Mouse (Mus musculus) myocyte (in vitro differentiated cells): Measurements from ENCODE around the gene Tenm4.

Source experiments
- CEBPB ChIP-seq: IDR thresholded peaks from 2 replicates; pipeline ENCODE4 v1.6.1; 2011; ENCODE audit warnings: mild to moderate bottlenecking, moderate library complexity; ENCODE audit not compliant: poor library complexity, insufficient read depth, severe bottlenecking
- MYOG ChIP-seq, 3 experiments: IDR thresholded peaks; one replicate each; pipeline ENCODE4 v1.6.1; 2011; ENCODE audit warnings: control low read depth in 2 of 3, low read depth in 2 of 3, mild to moderate bottlenecking in 2 of 3; ENCODE audit not compliant: insufficient read length in 2 of 3, control insufficient read depth in 1 of 3, insufficient read depth in 1 of 3
- POLR2A ChIP-seq: IDR thresholded peaks from one replicate; pipeline ENCODE4 v1.6.1; 2011; ENCODE audit warnings: low read depth, mild to moderate bottlenecking, control low read depth, moderate library complexity; ENCODE audit not compliant: insufficient read length
- POLR2AphosphoS2 ChIP-seq: IDR thresholded peaks from one replicate; pipeline ENCODE4 v1.6.1; 2011; ENCODE audit warnings: low read depth, control low read depth; ENCODE audit not compliant: insufficient read length
- SRF ChIP-seq: IDR thresholded peaks from one replicate; pipeline ENCODE4 v1.6.1; 2011; ENCODE audit warnings: low read depth; ENCODE audit not compliant: control insufficient read depth, insufficient read length
- TCF12 ChIP-seq: IDR thresholded peaks from one replicate; pipeline ENCODE4 v1.6.1; 2011; ENCODE audit warnings: mild to moderate bottlenecking, control low read depth; ENCODE audit not compliant: poor library complexity, insufficient read depth, severe bottlenecking
- TCF3 ChIP-seq: IDR thresholded peaks from one replicate; pipeline ENCODE4 v1.6.1; 2011; ENCODE audit warnings: low read depth, control low read depth; ENCODE audit not compliant: insufficient read length
- USF1 ChIP-seq: IDR thresholded peaks from one replicate; pipeline ENCODE4 v1.6.1; 2011; ENCODE audit warnings: low read depth, mild to moderate bottlenecking, control low read depth, moderate library complexity

GRCm38 (mm10) chr7:96170924-96171595, at the start of gene Tenm4:
- TF ChIP-seq POLR2A (peak; percentile 28), USF1 (no peak), SRF (no peak), POLR2AphosphoS2 (no peak), CEBPB (peak; percentile 97), TCF3 (no peak), TCF12 (no peak), MYOG (IDR thresholded peaks at IDR 0.05; ENCODE audit: control insufficient read depth in 1 of 3, insufficient read depth in 1 of 3, insufficient read length in 2 of 3, low read depth in 2 of 3) (no peak)
